Mouse (Mus musculus) midbrain, postnatal 0 days (tissue): Measurements from ENCODE around the gene Slc9a3r2. TPM values are rescaled to one million over a fixed set of nuclear protein-coding genes. Genes with fewer than 3 reads are reported as not detected.
A peak's percentile ranks its signal among the peaks of the same experiment; 100 is the strongest.

ENCODE experiments used
- ATAC-seq: fragments of 200-750 bp; cut with Nextera tagmentation; 2 replicates; pipeline ENCODE4 v1.8.0; 2017; ENCODE audit warnings: moderate number of reproducible peaks, mild to moderate bottlenecking, moderate TSS enrichment, moderate library complexity; ENCODE audit not compliant: low FRiP score
- DNase-seq: peaks from one replicate; pipeline ENCODE4 v3.0.0-alpha.2; 2015; ENCODE audit warnings: low spot score
- H3K27ac ChIP-seq: fragments of 300-500 bp; sonication (generic); 2 replicates; pipeline ENCODE4 v1.5.1; 2014; ENCODE audit warnings: low read depth, mild to moderate bottlenecking, low read length, mixed read lengths
- H3K27me3 ChIP-seq: fragments of 300-500 bp; sonication (generic); 2 replicates; pipeline ENCODE4 v1.6.1; 2014; ENCODE audit warnings: low read length, control low read depth, mixed read lengths; ENCODE audit not compliant: insufficient read depth
- H3K36me3 ChIP-seq: fragments of 300-500 bp; sonication (generic); 2 replicates; pipeline ENCODE4 v1.6.1; 2014; ENCODE audit warnings: low read length, control low read depth, mixed read lengths; ENCODE audit not compliant: insufficient read depth
- H3K4me1 ChIP-seq: fragments of 300-500 bp; sonication (generic); 2 replicates; pipeline ENCODE4 v1.6.1; 2014; ENCODE audit warnings: mild to moderate bottlenecking, control low read depth, antibody characterized with exemption, low read length, mixed read lengths; ENCODE audit not compliant: insufficient read depth
- H3K4me2 ChIP-seq: fragments of 300-500 bp; sonication (generic); 2 replicates; pipeline ENCODE4 v1.6.1; 2014; ENCODE audit warnings: low read depth, mild to moderate bottlenecking, low read length, mixed read lengths; ENCODE audit not compliant: poor library complexity, severe bottlenecking
- H3K4me3 ChIP-seq: fragments of 300-500 bp; sonication (generic); 2 replicates; pipeline ENCODE4 v1.5.1; 2014; ENCODE audit warnings: low read depth, mild to moderate bottlenecking, low read length, moderate library complexity
- H3K9ac ChIP-seq: fragments of 300-500 bp; sonication (generic); replicated peaks from 2 replicates; pipeline ENCODE4 v1.6.1; 2014; ENCODE audit warnings: mild to moderate bottlenecking, low read length, moderate library complexity, mixed read lengths; ENCODE audit not compliant: poor library complexity, severe bottlenecking
- H3K9me3 ChIP-seq: fragments of 300-500 bp; sonication (generic); 2 replicates; pipeline ENCODE4 v1.6.1; 2016; ENCODE audit warnings: low read length, control low read depth
- CTCF ChIP-seq: IDR thresholded peaks from 2 replicates; pipeline ENCODE4 v1.5.1; 2016; ENCODE audit warnings: antibody characterized with exemption, mild to moderate bottlenecking
- WGBS: fragments of 180-500 bp; shearing (Covaris S2); extraction: QIAGEN DNeasy Blood & Tissue Kit; methylation state at CpG from one replicate; pipeline ENCODE4 v1.1.7; 2014; 5-methylcytosine and 5-hydroxymethylcytosine counted together
- microRNA-seq: library from miRNA; unstranded; fragments of <30 nt; microRNA quantifications from one replicate; pipeline ENCODE4, GENCODE M21; 2016; ENCODE audit warnings: borderline number of aligned reads
- polyA plus RNA-seq: library from polyadenylated mRNA; unstranded; fragments of >200 nt; fragmentation: Nextera tagmentation; extraction: Ambion mirVana; gene quantifications from 2 replicates; pipeline ENCODE4 v1.2.1, GENCODE M21; 2015
- total RNA-seq: library from RNA; depleted of rRNA; stranded (reverse); fragments of >200 nt; gene quantifications from 2 replicates; pipeline ENCODE4 v1.2.3, GENCODE M21; 2014; rRNA removed

Slc9a3r2 gene
- total and polyA plus RNA-seq, 2 experiments from 2014 or later: 52.1 to 62.8 TPM

DNA sequence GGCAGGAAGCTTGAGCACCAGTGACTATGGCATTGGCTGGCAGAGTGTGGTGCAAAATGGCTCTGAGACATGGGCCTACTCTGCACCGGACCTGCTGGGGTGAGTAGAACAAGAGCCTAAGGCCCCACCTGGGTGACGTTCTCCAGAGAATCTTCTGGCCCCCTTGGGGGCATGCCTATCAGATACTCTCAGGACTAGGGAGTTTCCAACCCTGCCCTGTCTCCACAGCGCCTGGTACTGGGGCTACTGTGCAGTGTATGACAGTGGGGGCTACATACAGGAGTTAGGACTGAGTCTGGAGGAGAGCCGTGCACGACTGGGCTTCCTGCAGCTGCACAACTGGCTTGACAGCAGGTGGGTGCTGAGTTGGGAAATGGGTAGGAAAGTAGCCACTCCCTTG lies 56.9 kb downstream of the Slc9a3r2 start:
- no peak for TF ChIP-seq CTCF
- no peaks in the 10 kb centered on the region for H3K27me3 ChIP-seq
- H3K4me2 ChIP-seq: no peak overlapping the region
- ATAC-seq: no peak
- peaks cover 84% of the 10 kb centered on the region for H3K36me3 ChIP-seq
- 88% methylated on average over 5 of the region's 5 CpGs for WGBS
- H3K9me3 ChIP-seq: no peaks in the 10 kb centered on the region
- H3K4me3 ChIP-seq: no peak overlapping the region
- no peaks in the 10 kb centered on the region for H3K4me1 ChIP-seq
- H3K27ac ChIP-seq: no peak overlapping the region
- no peak overlapping the region for H3K9ac ChIP-seq
- DNase-seq: no peak

DNA sequence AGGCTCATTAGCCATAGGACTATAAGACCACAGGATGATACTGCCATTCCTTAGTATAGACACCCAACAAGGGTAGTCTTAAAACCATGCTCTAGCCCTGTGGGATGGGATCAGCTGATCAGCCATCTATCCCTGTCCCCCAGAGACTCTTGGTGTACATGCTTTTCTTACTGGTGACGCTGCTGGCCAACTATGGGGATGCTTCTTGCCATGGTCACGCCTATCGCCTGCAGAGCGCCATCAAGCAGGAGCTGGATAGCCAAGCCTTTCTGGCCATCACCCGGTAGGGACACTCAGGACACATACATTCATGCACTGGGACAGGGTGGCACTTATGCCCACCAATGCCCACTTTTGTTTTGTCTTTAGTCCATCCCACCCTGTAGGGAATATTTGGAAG lies 58.4 kb downstream of the Slc9a3r2 start:
- Histone ChIP-seq H3K36me3 (peaks cover 83% of the 10 kb centered on the region), H3K9me3 (no peaks in the 10 kb centered on the region), H3K27ac (no peak overlapping the region), H3K4me3 (no peak overlapping the region), H3K9ac (no peak overlapping the region), H3K27me3 (no peaks in the 10 kb centered on the region), H3K4me2 (no peak overlapping the region), H3K4me1 (no peaks in the 10 kb centered on the region)
- no peak for TF ChIP-seq CTCF
- no peak for DNase-seq
- ATAC-seq: no peak
- 95% methylated on average over 5 of the region's 5 CpGs for WGBS

DNA sequence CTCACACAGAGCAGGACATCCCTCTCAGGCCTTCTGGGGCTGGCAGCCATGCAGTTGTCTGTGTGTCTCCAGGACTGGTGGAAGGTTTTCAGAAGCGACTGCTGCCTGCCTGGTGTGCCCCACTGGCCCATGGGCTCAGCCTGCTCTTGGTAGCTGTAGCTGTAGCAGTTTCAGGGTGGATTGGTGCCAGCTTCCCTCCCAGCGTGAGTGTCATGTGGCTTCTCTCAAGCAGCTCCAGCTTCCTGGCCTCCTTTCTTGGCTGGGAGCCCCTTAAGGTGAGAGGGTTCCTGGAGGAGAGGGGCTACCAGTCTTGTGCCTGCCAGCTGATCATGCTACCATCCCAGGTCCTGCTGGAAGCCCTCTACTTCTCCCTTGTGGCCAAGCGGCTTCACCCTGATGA lies 59.2 kb downstream of the Slc9a3r2 start:
- TF ChIP-seq CTCF: no peak
- Histone ChIP-seq H3K4me2 (no peak overlapping the region), H3K27ac (no peak overlapping the region), H3K9me3 (no peaks in the 10 kb centered on the region), H3K9ac (no peak overlapping the region), H3K27me3 (no peaks in the 10 kb centered on the region), H3K4me1 (no peaks in the 10 kb centered on the region), H3K4me3 (no peak overlapping the region), H3K36me3 (peaks cover 83% of the 10 kb centered on the region)
- ATAC-seq (no peak), DNase-seq (peak; percentile 15)
- 86% methylated on average over 3 of the region's 3 CpGs for WGBS

Small RNA genes within 50 kb of the gene (microRNA-seq; reads per million reads assigned to microRNA genes)
- not detected for gene Gm24589

Other genes starting within 250 kb of the Slc9a3r2 start
Only the 30 nearest of the 34 such genes appear.
- gene Rnps1, start 235.8 kb downstream of the Slc9a3r2 start, total RNA-seq: 248 and 260 TPM in 2 replicates
- gene Rnps1, start 235.8 kb downstream of the Slc9a3r2 start, polyA plus RNA-seq: 347 and 350 TPM in 2 replicates
- 20.6 and 26.6 TPM in 2 replicates for gene Eci1, start 223.7 kb downstream of the Slc9a3r2 start, total RNA-seq
- gene Eci1, start 223.7 kb downstream of the Slc9a3r2 start, polyA plus RNA-seq: 31.0 and 41.1 TPM in 2 replicates
- 5.0 and 5.6 TPM in 2 replicates for gene Dnase1l2, start 207.2 kb downstream of the Slc9a3r2 start, total RNA-seq
- gene Dnase1l2, start 207.2 kb downstream of the Slc9a3r2 start, polyA plus RNA-seq: 0.94 and 1.1 TPM in 2 replicates
- gene E4f1, start 180.0 kb downstream of the Slc9a3r2 start, total RNA-seq: 35.1 and 38.0 TPM in 2 replicates
- 25.6 and 30.6 TPM in 2 replicates for gene E4f1, start 180.0 kb downstream of the Slc9a3r2 start, polyA plus RNA-seq
- gene Pgp, start 179.9 kb downstream of the Slc9a3r2 start, total RNA-seq: 49.6 and 50.1 TPM in 2 replicates
- gene Pgp, start 179.9 kb downstream of the Slc9a3r2 start, polyA plus RNA-seq: 86.8 and 88.7 TPM in 2 replicates
- 0.57 TPM in 1 of 2 replicates, not detected in the other for gene Bricd5, start 176.4 kb downstream of the Slc9a3r2 start, total RNA-seq
- gene Bricd5, start 176.4 kb downstream of the Slc9a3r2 start, polyA plus RNA-seq: 0.83 and 0.95 TPM in 2 replicates
- 51.8 and 60.8 TPM in 2 replicates for gene Mlst8, start 171.2 kb downstream of the Slc9a3r2 start, total RNA-seq
- 28.4 and 29.5 TPM in 2 replicates for gene Mlst8, start 171.2 kb downstream of the Slc9a3r2 start, polyA plus RNA-seq
- 151 and 153 TPM in 2 replicates for gene Caskin1, start 161.7 kb downstream of the Slc9a3r2 start, total RNA-seq
- 43.9 and 47.5 TPM in 2 replicates for gene Caskin1, start 161.7 kb downstream of the Slc9a3r2 start, polyA plus RNA-seq
- gene Traf7, start 122.4 kb downstream of the Slc9a3r2 start, total RNA-seq: 175 and 179 TPM in 2 replicates
- gene Traf7, start 122.4 kb downstream of the Slc9a3r2 start, polyA plus RNA-seq: 71.4 and 73.6 TPM in 2 replicates
- 4.4 and 7.6 TPM in 2 replicates for gene Rab26, start 116.1 kb downstream of the Slc9a3r2 start, total RNA-seq
- 15.5 and 17.7 TPM in 2 replicates for gene Rab26, start 116.1 kb downstream of the Slc9a3r2 start, polyA plus RNA-seq
- gene Pkd1, start 100.5 kb downstream of the Slc9a3r2 start, total RNA-seq: 73.6 and 84.3 TPM in 2 replicates
- gene Pkd1, start 100.5 kb downstream of the Slc9a3r2 start, polyA plus RNA-seq: 13.6 and 14.5 TPM in 2 replicates
- 106 and 114 TPM in 2 replicates for gene Tsc2, start 17.7 kb downstream of the Slc9a3r2 start, total RNA-seq
- gene Tsc2, start 17.7 kb downstream of the Slc9a3r2 start, polyA plus RNA-seq: 56.6 and 61.7 TPM in 2 replicates
- gene Nthl1, start 17.6 kb downstream of the Slc9a3r2 start, total RNA-seq: 4.5 and 6.2 TPM in 2 replicates
- gene Nthl1, start 17.6 kb downstream of the Slc9a3r2 start, polyA plus RNA-seq: 6.0 and 7.2 TPM in 2 replicates
- not detected in 2 replicates for gene Npw, start 8.1 kb upstream of the Slc9a3r2 start, total RNA-seq
- 0.59 and 0.86 TPM in 2 replicates for gene Npw, start 8.1 kb upstream of the Slc9a3r2 start, polyA plus RNA-seq
- gene Zfp598, start 19.4 kb upstream of the Slc9a3r2 start, total RNA-seq: 36.4 and 40.0 TPM in 2 replicates
- 15.7 and 16.4 TPM in 2 replicates for gene Zfp598, start 19.4 kb upstream of the Slc9a3r2 start, polyA plus RNA-seq
- gene Syngr3, start 39.6 kb upstream of the Slc9a3r2 start, total RNA-seq: 330 and 376 TPM in 2 replicates
- gene Syngr3, start 39.6 kb upstream of the Slc9a3r2 start, polyA plus RNA-seq: 334 and 375 TPM in 2 replicates
- 28.0 and 44.3 TPM in 2 replicates for gene Gfer, start 45.8 kb upstream of the Slc9a3r2 start, total RNA-seq
- gene Gfer, start 45.8 kb upstream of the Slc9a3r2 start, polyA plus RNA-seq: 36.7 and 39.4 TPM in 2 replicates
- 7.2 and 11.1 TPM in 2 replicates for gene Noxo1, start 45.9 kb upstream of the Slc9a3r2 start, total RNA-seq
- gene Noxo1, start 45.9 kb upstream of the Slc9a3r2 start, polyA plus RNA-seq: 1.9 and 2.1 TPM in 2 replicates
- gene Tbl3, start 57.3 kb upstream of the Slc9a3r2 start, total RNA-seq: 44.0 and 56.4 TPM in 2 replicates
- gene Tbl3, start 57.3 kb upstream of the Slc9a3r2 start, polyA plus RNA-seq: 38.2 and 46.7 TPM in 2 replicates
- gene Rnf151, start 67.7 kb upstream of the Slc9a3r2 start, total RNA-seq: not detected in 2 replicates
- not detected in 2 replicates for gene Rnf151, start 67.7 kb upstream of the Slc9a3r2 start, polyA plus RNA-seq
- gene Rps2, start 67.8 kb upstream of the Slc9a3r2 start, total RNA-seq: 2,209 and 2,389 TPM in 2 replicates
- 749 and 802 TPM in 2 replicates for gene Rps2, start 67.8 kb upstream of the Slc9a3r2 start, polyA plus RNA-seq
- 150 and 170 TPM in 2 replicates for gene Ndufb10, start 74.2 kb upstream of the Slc9a3r2 start, total RNA-seq
- gene Ndufb10, start 74.2 kb upstream of the Slc9a3r2 start, polyA plus RNA-seq: 344 and 349 TPM in 2 replicates
- gene Rpl3l, start 77.5 kb upstream of the Slc9a3r2 start, total RNA-seq: not detected in 2 replicates
- gene Rpl3l, start 77.5 kb upstream of the Slc9a3r2 start, polyA plus RNA-seq: 0.21 and 0.37 TPM in 2 replicates
- gene Msrb1, start 86.3 kb upstream of the Slc9a3r2 start, total RNA-seq: 9.6 and 14.1 TPM in 2 replicates
- 20.6 and 22.6 TPM in 2 replicates for gene Msrb1, start 86.3 kb upstream of the Slc9a3r2 start, polyA plus RNA-seq
- gene Hs3st6, start 102.7 kb upstream of the Slc9a3r2 start, total RNA-seq: 0.49 TPM in 1 of 2 replicates, not detected in the other
- gene Hs3st6, start 102.7 kb upstream of the Slc9a3r2 start, polyA plus RNA-seq: 0.22 and 0.50 TPM in 2 replicates
- not detected in 2 replicates for gene Meiob, start 154.0 kb upstream of the Slc9a3r2 start, total RNA-seq
- gene Meiob, start 154.0 kb upstream of the Slc9a3r2 start, polyA plus RNA-seq: 0.12 TPM in 1 of 2 replicates, not detected in the other
- gene Hagh, start 189.8 kb upstream of the Slc9a3r2 start, total RNA-seq: 73.6 and 119 TPM in 2 replicates
- 74.0 and 79.5 TPM in 2 replicates for gene Hagh, start 189.8 kb upstream of the Slc9a3r2 start, polyA plus RNA-seq
- 11.7 and 14.0 TPM in 2 replicates for gene Fahd1, start 200.0 kb upstream of the Slc9a3r2 start, total RNA-seq
- 18.2 and 20.8 TPM in 2 replicates for gene Fahd1, start 200.0 kb upstream of the Slc9a3r2 start, polyA plus RNA-seq
- 0.28 TPM in 1 of 2 replicates, not detected in the other for gene Igfals, start 215.7 kb upstream of the Slc9a3r2 start, total RNA-seq
- gene Igfals, start 215.7 kb upstream of the Slc9a3r2 start, polyA plus RNA-seq: 0.31 TPM in 1 of 2 replicates, not detected in the other
- gene Nubp2, start 236.0 kb upstream of the Slc9a3r2 start, total RNA-seq: 39.6 and 60.2 TPM in 2 replicates
- 55.8 and 63.9 TPM in 2 replicates for gene Nubp2, start 236.0 kb upstream of the Slc9a3r2 start, polyA plus RNA-seq